Mouse (Mus musculus) small intestine, adult 2 months (tissue): ENCODE measurements around the gene Gpsm3.

ENCODE experiments used
- CTCF ChIP-seq: fragments of 200-500 bp; IDR thresholded peaks from 2 replicates; pipeline ENCODE4 v1.5.1; 2012; ENCODE audit warnings: low read depth, mild to moderate bottlenecking, control low read depth, inconsistent platforms, low read length, moderate library complexity, mixed read lengths; ENCODE audit not compliant: insufficient replicate concordance, insufficient read length; ENCODE audit errors: extremely low read depth
- POLR2A ChIP-seq: fragments of 200-500 bp; IDR thresholded peaks from 2 replicates; pipeline ENCODE4 v1.6.1; 2012; ENCODE audit warnings: low read depth, mild to moderate bottlenecking, control low read depth, inconsistent platforms, low read length, moderate library complexity

DNA sequence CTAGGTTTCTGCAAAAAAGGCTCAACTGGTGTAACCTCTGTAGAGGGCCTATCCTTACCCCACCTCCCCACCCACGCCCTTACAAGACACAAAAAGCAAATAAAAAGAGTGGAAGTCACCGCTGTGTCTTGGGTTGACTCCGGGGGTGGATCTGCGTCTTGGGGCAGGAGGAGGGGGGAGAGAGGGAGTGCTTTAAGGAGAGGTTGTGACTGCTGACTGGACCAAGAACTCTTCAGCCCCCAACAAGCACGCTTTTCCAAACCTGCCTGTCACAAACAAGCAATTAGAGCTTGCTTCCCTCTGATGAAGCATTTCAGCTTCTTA, 39.0 kb downstream of the Gpsm3 start:
- TF ChIP-seq CTCF (no peak), POLR2A (no peak)
